Mouse (Mus musculus) CD4-positive, CD25-positive, alpha-beta regulatory T cell, adult 2 months (primary cell): ENCODE measurements at regions not wholly inside any gene's neighbourhood (a gene's known extent, or its start where the extent isn't known, plus 50 kb on each side); places are given as distances from the start of the nearest gene placed in this dataset.

Source experiments
- DNase-seq: peaks from one replicate; pipeline ENCODE4 v3.0.0-alpha.2; 2012; ENCODE audit warnings: low read depth, low spot score

GRCm38 (mm10) chr5:83533901-83534300 is 178.9 kb upstream of the Tecrl start:
- no peak for DNase-seq

- no peak for DNase-seq
These were observed 163.7 kb upstream of the Tecrl start for GRCm38 (mm10) chr5:83518661-83519060.

GRCm38 (mm10) chr5:83484135-83484534 is 129.1 kb upstream of the Tecrl start:
- DNase-seq, result no peak

GRCm38 (mm10) chr5:83440259-83440658 is 85.3 kb upstream of the Tecrl start:
- peak; percentile 14 for DNase-seq

- no peak for DNase-seq
These were observed 81.5 kb upstream of the Tecrl start for GRCm38 (mm10) chr5:83436510-83436909.

GRCm38 (mm10) chr5:83421708-83422107 is 66.7 kb upstream of the Tecrl start:
- DNase-seq, result no peak

- DNase-seq, result no peak
These were observed 55.2 kb upstream of the Tecrl start for GRCm38 (mm10) chr5:83410221-83410620.

GRCm38 (mm10) chr5:83405266-83405954 is 50.4 kb upstream of the Tecrl start:
- DNase-seq, result no peak
